Mouse (Mus musculus) right cerebral cortex, postnatal 10 days (tissue): ENCODE results near the gene 6720489N17Rik.
"Not testable (repeated sequence)": the region's sequence is repeated elsewhere in the genome, so short reads cannot be mapped to it uniquely, and the experiment has no call there.

Experiments
- DNase-seq, 2 experiments: peaks; one replicate each; pipeline ENCODE4 v3.0.0; 2021; ENCODE audit warnings: low spot score in 2 of 2

6720489N17Rik gene

DNA sequence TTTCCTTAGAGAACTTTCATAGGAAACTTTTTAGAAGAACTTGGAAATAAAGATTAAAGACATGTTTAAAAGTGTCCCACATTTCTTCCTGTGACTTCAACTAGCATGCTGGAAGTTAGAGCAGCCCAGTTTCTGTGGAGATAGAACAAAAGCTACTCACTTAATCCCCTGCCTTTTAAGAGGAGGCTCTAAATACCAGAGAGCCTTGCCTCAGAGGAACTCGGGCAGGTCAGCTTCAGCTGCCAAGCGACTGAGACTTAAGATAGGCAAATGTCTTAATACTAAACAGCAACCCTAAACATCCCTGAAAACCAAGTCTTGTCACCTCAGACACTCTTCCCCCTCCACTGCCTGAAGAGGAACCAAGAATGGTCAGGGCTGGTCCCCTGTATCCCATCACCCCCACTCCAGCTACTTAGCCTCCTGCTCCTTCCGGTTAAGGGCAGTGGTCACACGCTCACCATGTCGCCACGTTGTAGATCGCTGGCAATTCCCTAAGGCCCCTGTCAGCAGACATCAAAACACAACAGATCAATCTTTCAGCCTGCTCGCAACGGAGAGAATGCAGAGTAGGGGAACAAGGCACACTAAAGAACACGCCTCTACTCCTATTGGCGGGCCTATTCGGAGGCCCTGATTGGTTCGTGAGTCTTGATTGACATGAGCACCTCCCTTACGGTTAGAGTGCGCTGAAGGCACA, at the start of gene 6720489N17Rik:
Gene 6720489N17Rik, minus strand, starts transcription at position 606 of the 700 bp plus-strand sequence.
- DNase-seq = peak; percentile 86 to 90

- no peak for DNase-seq
Measured at GRCm38 (mm10) chr13:62653369-62653743, 29.4 kb upstream of the 6720489N17Rik start.

DNA sequence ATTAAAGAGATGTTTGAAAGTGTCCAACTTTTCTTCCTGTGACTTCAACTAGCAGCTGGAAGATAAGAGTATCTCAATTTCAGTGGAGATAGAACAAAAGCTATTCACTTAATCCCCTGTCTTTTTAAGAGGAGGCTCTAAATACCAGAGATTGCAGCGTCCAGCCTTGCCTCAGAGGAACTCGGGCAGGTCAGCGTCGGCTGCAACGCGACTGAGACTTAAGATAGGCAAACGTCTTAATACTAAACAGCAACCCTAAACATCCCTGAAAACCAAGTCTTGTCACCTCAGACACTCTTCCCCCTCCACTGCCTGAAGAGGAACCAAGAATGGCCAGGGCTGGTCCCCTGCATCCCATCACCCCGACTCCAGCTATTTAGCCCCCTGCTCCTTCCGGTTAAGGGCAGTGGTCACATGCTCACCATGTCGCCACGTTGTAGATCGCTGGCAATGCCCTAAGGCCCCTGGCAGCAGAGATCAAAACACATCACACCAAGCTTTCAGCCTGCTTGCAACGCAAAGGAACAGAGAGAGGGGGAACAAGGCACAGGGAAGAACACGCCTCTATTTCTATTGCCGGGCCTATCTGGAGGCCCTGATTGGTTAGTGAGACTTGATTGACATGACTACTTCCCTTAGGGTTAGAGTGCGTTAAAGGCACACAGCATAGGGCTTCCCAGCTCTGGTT, 28.8 kb upstream of the 6720489N17Rik start:
- peak; percentile 82 to 89 for DNase-seq

DNA sequence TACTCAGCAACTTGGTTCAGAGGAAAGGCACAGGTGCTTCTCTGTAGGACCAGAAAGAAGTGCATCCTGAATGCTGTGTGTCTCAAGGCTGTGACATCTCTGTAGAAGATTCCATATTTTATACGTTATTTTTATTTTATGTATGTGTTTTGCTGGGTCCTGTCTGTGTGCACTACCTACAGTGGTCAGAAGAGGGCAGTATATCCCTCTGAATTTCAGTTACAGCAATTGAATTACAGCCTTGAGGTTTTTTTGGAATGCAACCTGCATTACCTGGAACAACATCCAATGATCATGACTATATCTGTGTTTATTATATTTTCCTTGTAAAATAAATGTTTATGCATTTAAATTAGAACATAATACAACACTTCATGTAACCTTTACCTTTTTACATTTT, 3.1 kb upstream of the 6720489N17Rik start:
- peak; percentile 27 to 29 for DNase-seq

- not testable (repeated sequence) for DNase-seq
Measured at GRCm38 (mm10) chr13:62624277-62624665, 289 bp upstream of the 6720489N17Rik start.

GRCm38 (mm10) chr13:62617449-62617848, 6.5 kb downstream of the 6720489N17Rik start:
- not testable (repeated sequence) for DNase-seq

DNA sequence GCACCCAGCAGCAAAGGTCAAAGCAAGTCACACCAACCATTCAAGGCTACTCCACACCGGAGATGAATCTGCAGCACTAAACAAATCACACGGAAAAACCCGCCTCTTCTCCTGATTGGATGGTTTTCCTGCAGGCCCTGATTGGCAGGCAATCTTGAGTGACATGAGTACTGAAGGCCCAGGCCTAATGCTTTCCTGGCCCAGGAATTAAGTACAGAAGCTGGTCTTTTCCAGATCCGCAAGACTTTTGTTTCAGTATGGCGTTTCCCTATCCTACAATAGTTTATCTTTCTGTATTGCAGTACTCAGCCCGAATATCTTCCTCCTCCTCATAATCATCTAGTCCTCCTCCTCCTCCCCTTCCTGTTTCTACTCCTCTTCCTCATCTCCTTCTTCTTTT, 52.9 kb downstream of the 6720489N17Rik start, which contains the start of gene Zfp934:
Gene Zfp934, minus strand, starts transcription at position 101 of the 400 bp plus-strand sequence.
- DNase-seq = not testable (repeated sequence)

DNA sequence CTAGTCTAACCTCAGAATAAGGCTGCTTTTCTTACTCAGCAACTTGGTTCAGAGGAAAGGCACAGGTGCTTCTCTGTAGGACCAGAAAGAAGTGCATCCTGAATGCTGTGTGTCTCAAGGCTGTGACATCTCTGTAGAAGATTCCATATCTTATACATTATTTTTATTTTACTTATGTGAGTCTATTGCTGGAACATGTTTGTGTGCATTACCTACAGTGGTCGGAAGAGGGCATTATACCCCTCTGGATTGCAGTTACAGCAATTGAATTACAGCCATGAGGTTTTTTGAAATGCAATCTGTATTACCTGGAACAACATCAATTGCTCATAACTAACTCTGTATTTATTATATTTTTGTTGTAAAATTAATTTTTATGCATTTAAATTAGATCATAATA, 62.3 kb downstream of the 6720489N17Rik start:
- peak; percentile 22 to 23 for DNase-seq

DNA sequence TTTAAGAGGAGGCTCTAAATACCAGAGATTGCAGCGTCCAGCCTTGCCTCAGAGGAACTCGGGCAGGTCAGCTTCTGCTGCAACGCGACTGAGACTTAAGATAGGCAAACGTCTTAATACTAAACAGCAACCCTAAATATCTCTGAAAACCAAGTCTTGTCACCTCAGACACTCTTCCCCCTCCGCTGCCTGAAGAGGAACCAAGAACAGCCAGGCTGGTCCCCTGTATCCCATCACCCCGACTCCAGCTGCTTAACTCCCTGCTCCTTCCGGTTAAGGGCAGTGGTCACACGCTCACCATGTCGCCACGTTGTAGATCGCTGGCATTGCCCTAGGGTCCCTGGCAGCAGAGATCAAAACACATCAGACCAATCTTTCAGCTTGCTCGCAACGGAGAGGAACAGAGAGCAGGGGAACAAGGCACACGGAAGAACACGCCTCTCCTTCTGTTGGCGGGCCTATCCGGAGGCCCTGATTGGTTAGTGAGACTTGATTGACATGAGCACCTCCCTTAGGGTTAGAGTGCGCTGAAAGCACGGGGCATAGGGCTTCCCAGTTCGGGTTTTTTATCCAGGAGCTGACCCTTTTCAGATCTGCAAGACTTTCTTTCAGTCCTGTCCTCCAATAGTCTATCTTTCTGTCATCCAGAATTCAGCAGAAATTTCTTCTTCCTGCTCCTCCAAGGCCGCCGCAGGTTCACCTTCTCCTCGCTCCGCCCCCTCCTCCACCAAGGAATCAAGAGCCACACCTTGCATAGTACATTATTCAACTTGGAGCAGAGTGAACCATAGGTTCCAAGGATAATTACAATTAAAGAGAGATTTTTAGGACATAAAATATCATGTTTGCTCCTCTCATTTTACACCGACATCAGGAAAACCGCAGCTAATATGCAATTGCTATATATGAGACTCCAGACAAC, 65.5 kb downstream of the 6720489N17Rik start, which contains the start of gene Zfp935:
Gene Zfp935, minus strand, starts transcription at position 323 of the 922 bp plus-strand sequence.
- peak; percentile 78 to 81 for DNase-seq
